Mouse (Mus musculus) kidney, embryonic 14.5 days (tissue): ENCODE measurements around the gene Pabpc6. TPM values are rescaled to one million over a fixed set of nuclear protein-coding genes. Genes with fewer than 3 reads are reported as not detected.

ENCODE experiments used
- ATAC-seq: fragments of 200-750 bp; cut with Nextera tagmentation; 2 replicates; pipeline ENCODE4 v1.8.0; 2017; ENCODE audit warnings: moderate number of reproducible peaks, mild to moderate bottlenecking, moderate TSS enrichment, moderate library complexity; ENCODE audit not compliant: low FRiP score, low TSS enrichment
- H3K27ac ChIP-seq: fragments of 300-500 bp; sonication (generic); 2 replicates; pipeline ENCODE4 v1.5.1; 2014; ENCODE audit warnings: low read depth, mild to moderate bottlenecking, low read length, moderate library complexity, mixed read lengths
- H3K27me3 ChIP-seq: fragments of 300-500 bp; sonication (generic); 2 replicates; pipeline ENCODE4 v1.6.1; 2014; ENCODE audit warnings: mild to moderate bottlenecking, low read length; ENCODE audit not compliant: control insufficient read depth, insufficient read depth
- H3K36me3 ChIP-seq: fragments of 300-500 bp; sonication (generic); 2 replicates; pipeline ENCODE4 v1.6.1; 2014; ENCODE audit warnings: low read length, mixed read lengths; ENCODE audit not compliant: control insufficient read depth, insufficient read depth
- H3K4me1 ChIP-seq: fragments of 300-500 bp; sonication (generic); 2 replicates; pipeline ENCODE4 v1.6.1; 2014; ENCODE audit warnings: low read length, mixed read lengths; ENCODE audit not compliant: control insufficient read depth, insufficient read depth
- H3K4me2 ChIP-seq: fragments of 300-500 bp; sonication (generic); replicated peaks from 2 replicates; pipeline ENCODE4 v1.6.1; 2014; ENCODE audit warnings: low read depth, mild to moderate bottlenecking, low read length
- H3K4me3 ChIP-seq: fragments of 300-500 bp; sonication (generic); 2 replicates; pipeline ENCODE4 v1.5.1; 2014; ENCODE audit warnings: mild to moderate bottlenecking, low read length
- H3K9ac ChIP-seq: fragments of 300-500 bp; sonication (generic); 2 replicates; pipeline ENCODE4 v1.6.1; 2014; ENCODE audit warnings: low read depth, mild to moderate bottlenecking, low read length, moderate library complexity
- H3K9me3 ChIP-seq: fragments of 300-500 bp; sonication (generic); 2 replicates; pipeline ENCODE4 v1.6.1; 2016; ENCODE audit warnings: low read length; ENCODE audit not compliant: control insufficient read depth
- WGBS: fragments of 180-500 bp; shearing (Covaris S2); extraction: QIAGEN DNeasy Blood & Tissue Kit; methylation state at CpG from one replicate; pipeline ENCODE4 v1.1.7; 2014; 5-methylcytosine and 5-hydroxymethylcytosine counted together
- polyA plus RNA-seq: library from polyadenylated mRNA; unstranded; fragments of >200 nt; fragmentation: Nextera tagmentation; extraction: Ambion mirVana; gene quantifications from 2 replicates; pipeline ENCODE4 v1.2.1, GENCODE M21; 2014

Gene Pabpc6
- not detected in 2 replicates for polyA plus RNA-seq

DNA sequence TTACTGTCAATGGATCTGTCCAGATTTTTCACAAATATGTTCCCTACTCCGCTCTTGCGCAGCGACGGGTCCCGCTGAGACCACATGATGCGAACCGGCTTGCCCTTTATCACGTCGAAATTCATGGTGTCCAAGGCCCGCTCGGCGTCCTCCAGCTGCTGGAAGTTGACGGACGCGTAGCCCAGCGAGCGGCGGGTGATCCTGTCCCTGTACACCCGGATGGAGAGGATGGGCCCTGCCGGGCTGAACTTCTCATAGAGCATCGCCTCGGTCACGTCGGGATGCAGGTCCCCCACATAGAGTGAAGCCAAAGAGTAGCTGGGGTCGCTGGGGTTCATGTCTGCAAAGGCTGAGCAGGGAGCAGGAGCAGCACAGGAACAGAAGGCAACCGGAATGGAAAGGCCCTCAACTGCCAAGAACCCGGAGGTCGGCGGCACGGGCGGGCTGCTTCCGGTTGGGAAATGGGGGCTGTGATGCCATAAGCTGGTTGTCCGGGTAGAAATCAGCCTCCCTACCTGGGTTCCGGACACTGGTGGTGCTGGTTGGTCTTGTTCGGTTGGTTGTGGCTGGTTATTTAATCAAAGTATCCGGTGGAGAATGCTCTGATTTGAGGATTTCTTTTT is at the start of gene Pabpc6:
Gene Pabpc6, minus strand, starts transcription at position 435 of the 623 bp plus-strand sequence.
- Histone ChIP-seq H3K27ac (no peak within 1 kb of the TSS), H3K9me3 (no peaks in the 10 kb centered on the region), H3K4me1 (no peaks in the 10 kb centered on the region), H3K4me3 (no peak within 1 kb of the TSS), H3K4me2 (no peak within 1 kb of the TSS), H3K9ac (no peak within 1 kb of the TSS), H3K36me3 (no peaks in the 10 kb centered on the region), H3K27me3 (no peaks in the 10 kb centered on the region)
- 93% methylated on average over 36 of the region's 36 CpGs for WGBS
- no peak for ATAC-seq

DNA sequence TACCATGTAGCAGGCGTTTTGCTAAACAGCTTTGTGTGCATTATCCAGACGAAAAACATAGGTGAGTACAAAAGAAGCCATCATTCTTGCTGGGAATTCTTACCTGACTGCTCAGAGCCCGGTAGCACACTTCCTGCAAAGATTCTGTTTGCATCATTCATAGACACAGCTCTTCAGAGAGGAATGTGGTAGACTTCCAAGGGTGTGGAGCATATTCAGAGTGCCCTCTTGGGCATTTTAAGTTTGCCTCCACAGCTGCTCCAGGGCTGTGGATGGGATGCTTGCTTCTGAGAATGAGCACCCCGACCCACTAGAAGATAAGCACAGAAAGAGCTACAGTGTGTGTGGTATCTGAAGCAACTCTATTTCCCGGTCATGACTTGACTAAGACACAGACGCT is 41.4 kb upstream of the Pabpc6 start:
- H3K4me2 ChIP-seq = no peak overlapping the region
- no peaks in the 10 kb centered on the region for H3K9me3 ChIP-seq
- H3K27ac ChIP-seq = no peak overlapping the region
- no peaks in the 10 kb centered on the region for H3K4me1 ChIP-seq
- WGBS = 86% methylated on average over 6 of the region's 6 CpGs
- H3K27me3 ChIP-seq = no peaks in the 10 kb centered on the region
- H3K36me3 ChIP-seq = no peaks in the 10 kb centered on the region
- no peak overlapping the region for H3K4me3 ChIP-seq
- ATAC-seq = no peak
- no peak overlapping the region for H3K9ac ChIP-seq

DNA sequence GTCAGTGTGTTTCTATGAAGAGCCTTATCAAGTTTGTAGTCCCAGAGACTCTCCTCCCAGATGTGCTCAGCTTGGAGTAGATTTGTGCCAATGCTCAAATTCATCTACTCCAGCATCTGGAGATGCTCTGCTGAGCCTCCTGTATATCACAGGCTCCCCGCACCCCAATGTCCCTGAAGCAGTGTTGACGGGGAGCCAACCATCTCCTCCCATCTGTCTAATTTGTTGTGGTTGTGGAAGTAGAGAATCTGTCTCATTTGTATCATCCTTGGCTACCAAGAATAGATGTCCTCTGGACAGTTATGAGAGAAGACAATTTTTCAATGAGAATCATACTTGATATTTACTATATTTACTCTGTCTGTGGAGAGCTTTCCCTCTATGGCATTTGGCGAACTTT is 39.4 kb upstream of the Pabpc6 start:
- no peak for ATAC-seq
- Histone ChIP-seq H3K27me3 (no peaks in the 10 kb centered on the region), H3K27ac (no peak overlapping the region), H3K36me3 (no peaks in the 10 kb centered on the region), H3K9ac (no peak overlapping the region), H3K4me1 (no peaks in the 10 kb centered on the region), H3K4me2 (no peak overlapping the region), H3K4me3 (no peak overlapping the region), H3K9me3 (no peaks in the 10 kb centered on the region)
- WGBS = 94% methylated on average over 3 of the region's 3 CpGs

DNA sequence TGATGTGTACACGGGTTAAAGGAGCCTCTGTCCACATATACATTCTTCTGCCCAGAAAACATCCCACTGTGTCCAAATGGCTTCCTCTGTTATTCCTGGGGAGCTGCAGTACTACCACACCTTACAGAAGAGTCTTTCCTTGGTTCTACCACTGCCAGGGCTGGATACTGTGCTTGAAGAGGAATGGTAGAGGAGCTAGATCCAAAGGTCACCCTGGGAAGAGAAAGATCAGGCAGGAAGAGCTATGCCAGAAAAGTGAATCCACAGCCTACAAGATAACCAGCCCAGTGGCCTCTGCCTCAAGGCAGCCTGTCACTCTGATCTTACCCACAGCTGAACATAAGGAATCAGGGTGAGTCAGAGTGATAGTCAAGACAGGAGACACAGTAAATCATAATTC is 37.8 kb upstream of the Pabpc6 start:
- Histone ChIP-seq H3K9me3 (no peaks in the 10 kb centered on the region), H3K36me3 (no peaks in the 10 kb centered on the region), H3K9ac (no peak overlapping the region), H3K27me3 (no peaks in the 10 kb centered on the region), H3K4me3 (no peak overlapping the region), H3K27ac (no peak overlapping the region), H3K4me1 (no peaks in the 10 kb centered on the region), H3K4me2 (no peak overlapping the region)
- 94% methylated on average over 1 of the region's 1 CpGs for WGBS
- no peak for ATAC-seq

DNA sequence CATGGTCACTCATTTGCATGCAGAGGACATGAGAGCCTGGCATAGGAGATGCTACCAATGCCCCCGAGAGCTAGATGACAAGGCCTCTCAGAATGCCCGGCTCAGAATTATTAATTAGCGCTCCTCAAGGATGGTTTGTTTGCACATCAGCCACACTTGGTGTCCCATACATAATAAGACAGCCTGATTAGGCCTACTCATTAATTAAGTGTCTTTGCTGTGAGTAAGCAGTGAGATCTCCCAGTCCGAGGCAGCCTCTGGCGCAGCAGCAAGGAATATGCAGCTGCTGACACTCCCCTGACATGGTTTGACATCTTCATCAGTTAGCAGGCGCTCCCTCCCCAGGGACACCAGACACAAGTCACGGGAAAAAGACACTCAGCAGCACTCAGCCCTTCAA is 28.2 kb upstream of the Pabpc6 start:
- Histone ChIP-seq H3K27ac (no peak overlapping the region), H3K36me3 (no peaks in the 10 kb centered on the region), H3K9me3 (no peaks in the 10 kb centered on the region), H3K4me2 (no peak overlapping the region), H3K4me1 (no peaks in the 10 kb centered on the region), H3K4me3 (no peak overlapping the region), H3K9ac (no peak overlapping the region), H3K27me3 (no peaks in the 10 kb centered on the region)
- WGBS = 80% methylated on average over 7 of the region's 7 CpGs
- ATAC-seq = no peak

DNA sequence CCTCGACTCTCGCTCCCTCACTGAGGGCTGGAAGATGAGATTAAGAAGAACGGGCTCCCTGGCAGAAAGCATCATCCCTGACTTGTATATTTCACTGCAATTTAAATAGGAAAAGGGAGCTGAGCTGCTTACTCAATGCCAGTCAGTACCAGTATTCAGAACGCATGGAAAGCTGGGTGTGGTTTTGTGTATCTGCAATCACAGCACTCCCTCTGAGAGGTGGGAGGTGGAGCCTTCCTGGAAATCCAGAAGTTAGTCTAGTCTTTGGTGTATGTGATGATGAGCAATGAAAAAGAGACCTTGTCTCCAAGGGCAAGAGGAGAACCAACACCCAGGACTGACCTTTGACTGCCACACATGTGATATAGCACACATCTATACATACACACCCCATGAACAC is 21.7 kb upstream of the Pabpc6 start:
- no peak for ATAC-seq
- no peaks in the 10 kb centered on the region for H3K9me3 ChIP-seq
- no peak overlapping the region for H3K27ac ChIP-seq
- H3K4me2 ChIP-seq = no peak overlapping the region
- no peaks in the 10 kb centered on the region for H3K4me1 ChIP-seq
- H3K27me3 ChIP-seq = no peaks in the 10 kb centered on the region
- H3K9ac ChIP-seq = no peak overlapping the region
- no peak overlapping the region for H3K4me3 ChIP-seq
- H3K36me3 ChIP-seq = no peaks in the 10 kb centered on the region
- 72% methylated on average over 4 of the region's 4 CpGs for WGBS

DNA sequence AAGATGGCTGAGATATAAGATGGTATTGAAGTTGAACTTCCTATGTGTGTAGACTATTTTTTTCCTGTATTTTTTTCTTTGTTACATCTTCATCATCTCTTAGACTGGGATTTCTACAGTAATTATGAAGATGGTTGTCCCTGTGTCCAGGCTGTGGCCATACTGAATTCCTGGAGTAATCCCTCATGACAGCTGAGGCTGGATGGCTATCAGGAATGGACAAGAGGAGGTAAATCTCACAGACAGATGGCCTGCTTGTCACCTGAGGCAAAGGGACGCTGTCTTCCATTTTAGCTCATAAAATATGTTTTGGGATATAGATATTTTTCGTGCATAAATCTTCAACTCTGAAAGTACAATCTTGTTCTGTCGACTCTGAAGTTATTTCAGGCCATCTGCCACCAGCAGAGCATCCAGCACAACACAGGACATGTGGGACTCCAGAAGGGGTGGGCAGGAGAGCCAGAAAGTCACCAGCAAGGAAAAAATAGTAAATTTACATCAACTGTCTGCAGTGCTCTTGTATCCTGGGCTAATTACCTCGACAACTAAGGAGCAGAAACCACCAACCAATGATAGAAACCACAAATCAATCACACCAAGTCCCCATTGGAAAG is 14.1 kb upstream of the Pabpc6 start:
- H3K27ac ChIP-seq = no peak overlapping the region
- no peaks in the 10 kb centered on the region for H3K9me3 ChIP-seq
- ATAC-seq = no peak
- H3K27me3 ChIP-seq = no peaks in the 10 kb centered on the region
- no peak overlapping the region for H3K4me3 ChIP-seq
- H3K36me3 ChIP-seq = no peaks in the 10 kb centered on the region
- H3K9ac ChIP-seq = no peak overlapping the region
- WGBS = 67% methylated on average over 4 of the region's 4 CpGs
- no peak overlapping the region for H3K4me2 ChIP-seq
- no peaks in the 10 kb centered on the region for H3K4me1 ChIP-seq

DNA sequence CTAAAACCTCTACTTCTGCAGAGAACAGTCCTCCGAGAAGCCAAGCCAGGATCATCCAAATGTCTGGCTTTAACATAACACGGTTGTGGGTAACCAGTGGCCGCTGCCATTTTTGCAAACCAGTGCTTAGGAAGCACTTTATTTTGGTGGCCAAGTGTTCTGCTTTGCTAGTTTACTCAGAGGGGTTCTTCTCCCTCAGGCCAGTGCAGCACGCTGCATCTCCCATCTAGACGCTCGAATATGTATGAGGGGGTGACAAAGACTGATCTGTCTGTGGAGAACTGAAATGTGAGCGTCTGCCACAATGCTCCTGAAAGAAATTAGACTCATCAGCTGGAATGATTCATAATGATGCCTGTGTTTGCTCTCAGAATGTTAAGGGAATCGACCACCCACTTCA is 11.2 kb upstream of the Pabpc6 start:
- H3K9me3 ChIP-seq = no peaks in the 10 kb centered on the region

DNA sequence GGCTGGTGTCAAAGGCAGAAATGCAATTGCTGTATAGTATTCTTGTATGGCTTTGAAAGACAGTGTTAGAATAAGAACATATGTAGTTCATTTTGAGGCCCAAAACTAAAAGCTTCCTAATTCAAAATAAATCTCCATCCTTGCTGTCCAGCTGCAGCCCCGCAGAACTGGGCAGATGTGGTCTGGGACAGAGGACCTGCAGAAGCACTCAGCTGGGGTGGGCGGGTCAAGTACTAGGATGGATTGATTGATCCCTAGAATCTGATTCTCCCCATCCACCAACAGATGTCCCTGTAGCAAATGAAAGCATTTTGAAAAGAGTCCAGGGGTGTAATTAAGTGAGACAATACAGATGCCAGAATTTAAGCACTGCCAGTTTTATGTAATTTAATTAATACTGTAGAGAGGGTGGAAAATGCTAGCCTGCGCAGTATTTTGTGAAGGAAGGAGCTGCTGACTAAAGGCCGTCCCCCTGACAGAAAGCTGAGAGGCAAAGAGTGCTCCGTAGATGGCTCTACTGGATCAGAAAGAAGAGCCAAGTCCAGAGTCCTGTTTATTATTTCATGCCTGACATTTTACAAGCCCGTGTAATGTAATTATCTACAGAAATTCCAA is 5.8 kb upstream of the Pabpc6 start:
- Histone ChIP-seq H3K9ac (no peak overlapping the region), H3K4me1 (no peaks in the 10 kb centered on the region), H3K4me3 (no peak overlapping the region), H3K4me2 (no peak overlapping the region), H3K27me3 (no peaks in the 10 kb centered on the region), H3K27ac (no peak overlapping the region), H3K9me3 (no peaks in the 10 kb centered on the region), H3K36me3 (no peaks in the 10 kb centered on the region)
- ATAC-seq = no peak
- 77% methylated on average over 6 of the region's 6 CpGs for WGBS

More for the DNA sequence above, 11.2 kb upstream of the Pabpc6 start:
- no peaks in the 10 kb centered on the region for H3K27me3 ChIP-seq
- H3K4me1 ChIP-seq = no peaks in the 10 kb centered on the region
- no peaks in the 10 kb centered on the region for H3K36me3 ChIP-seq
- no peak overlapping the region for H3K9ac ChIP-seq
- no peak overlapping the region for H3K4me2 ChIP-seq
- no peak overlapping the region for H3K4me3 ChIP-seq
- no peak for ATAC-seq
- WGBS = 74% methylated on average over 8 of the region's 8 CpGs
- no peak overlapping the region for H3K27ac ChIP-seq
